8 mouse cellular contexts compared by ENCODE assay signal in genomic region chr16:4557949-4558348, GRCm38 (mm10). TPM values are rescaled to one million over a fixed set of nuclear protein-coding genes. Genes with fewer than 3 reads are reported as not detected.
A peak's percentile ranks its signal among the peaks of the same experiment; 100 is the strongest.
DNase-seq lines count a peak whose midpoint lies in the region; ATAC-seq lines count a peak whose summit lies in the region.

No protein-coding gene starts in this region.

- H3K4me3 ChIP-seq in intestine, embryonic 14.5 days (ENCODE audit: low read depth, low read length): peak overlapping the region; percentile 90

- peak overlapping the region; percentile 95 for H3K27ac ChIP-seq in intestine, embryonic 14.5 days (ENCODE audit: low read depth)

- peak overlapping the region; percentile 87 for H3K9ac ChIP-seq in intestine, embryonic 14.5 days (ENCODE audit: low read length)

- peaks cover 31% of the 10 kb centered on the region for H3K4me1 ChIP-seq in intestine, embryonic 14.5 days (replicated peaks; ENCODE audit: control insufficient read depth, insufficient read depth, low read length)

- ATAC-seq in intestine, embryonic 14.5 days (replicated peaks; ENCODE audit: low FRiP score, low TSS enrichment, low read depth): peak; percentile 54
- peak; percentile 56 for ATAC-seq in megakaryocyte, adult 5-6 weeks (ENCODE audit: poor library complexity, severe bottlenecking)

- no peaks in the 10 kb centered on the region for H3K27me3 ChIP-seq in intestine, embryonic 14.5 days (replicated peaks; ENCODE audit: control insufficient read depth, insufficient read depth, low read length)

- H3K9me3 ChIP-seq in intestine, embryonic 14.5 days (ENCODE audit: control insufficient read depth, low read length): no peaks in the 10 kb centered on the region

- peak; percentile 85 for DNase-seq in adrenal gland, adult 2 months
- DNase-seq in embryo, embryonic 11 days: peak; percentile 74
- peak; percentile 75 for DNase-seq in gastrocnemius, postnatal 25 days
- DNase-seq in intestine, embryonic 14.5 days (ENCODE audit: low spot score): peak; percentile 81
- peak; percentile 51 to 57 for DNase-seq in left cerebral cortex, adult 9 months (ENCODE audit: low spot score in 2 of 2)
- DNase-seq in right cerebral cortex, postnatal 10 days (ENCODE audit: low spot score in 2 of 2): peak; percentile 76 to 81
- DNase-seq in urinary bladder, postnatal 36 days (ENCODE audit: low spot score in 2 of 2): peak; percentile 65 to 77

- H3K4me2 ChIP-seq in intestine, embryonic 14.5 days (ENCODE audit: low read length): peak overlapping the region; percentile 94

- no peaks in the 10 kb centered on the region for H3K36me3 ChIP-seq in intestine, embryonic 14.5 days (ENCODE audit: control insufficient read depth, insufficient read depth, low read length)

- WGBS in intestine, embryonic 14.5 days: under 1% methylated on average over 19 of the region's 19 CpGs

RNA-seq across cellular contexts. Expression of gene Tfap4, which starts 1.7 kb away (rescaled TPM):
- total RNA-seq in adrenal gland, adult 2 months (2021): 1 to 10 TPM; 3.8 to 6.7 TPM
- 3.6 and 4.0 TPM in 2 replicates for polyA plus RNA-seq in adrenal gland, adult 2 months (2012; rRNA removed)
- 1 to 10 TPM; 2.3 to 3.2 TPM for total RNA-seq in gastrocnemius, postnatal 25 days (2021)
- 27.6 and 30.0 TPM in 2 replicates for polyA plus RNA-seq in intestine, embryonic 14.5 days (2014; fragmentation: Nextera tagmentation; extraction: Ambion mirVana)
- 10.1 and 11.1 TPM in 2 replicates for total RNA-seq in megakaryocyte, adult 5-6 weeks (2015)
- 12.6 and 12.8 TPM in 2 replicates for total RNA-seq in megakaryocyte, adult 5-6 weeks (2017)

RNA-seq across cellular contexts. Expression of gene Srl, which starts 16.3 kb away (rescaled TPM):
- total RNA-seq in adrenal gland, adult 2 months (2021): 10 to 100 TPM in 1 of 2 experiments, 1 to 10 TPM in 1; 6.8 to 13.2 TPM
- polyA plus RNA-seq in adrenal gland, adult 2 months (2012; rRNA removed): 0.35 and 0.57 TPM in 2 replicates
- total RNA-seq in gastrocnemius, postnatal 25 days (2021): 1,000 to 10,000 TPM; 1,248 to 1,686 TPM
- 13.1 and 15.3 TPM in 2 replicates for polyA plus RNA-seq in intestine, embryonic 14.5 days (2014; fragmentation: Nextera tagmentation; extraction: Ambion mirVana)
- total RNA-seq in megakaryocyte, adult 5-6 weeks (2015): 2.9 and 3.1 TPM in 2 replicates
- total RNA-seq in megakaryocyte, adult 5-6 weeks (2017): 1.8 and 10.9 TPM in 2 replicates

RNA-seq across cellular contexts. Expression of gene Glis2, which starts 36.6 kb away (rescaled TPM):
- 10 to 100 TPM; 17.3 to 27.4 TPM for total RNA-seq in adrenal gland, adult 2 months (2021)
- 28.9 and 29.3 TPM in 2 replicates for polyA plus RNA-seq in adrenal gland, adult 2 months (2012; rRNA removed)
- total RNA-seq in gastrocnemius, postnatal 25 days (2021): 1 to 10 TPM; 7.0 to 7.1 TPM
- polyA plus RNA-seq in intestine, embryonic 14.5 days (2014; fragmentation: Nextera tagmentation; extraction: Ambion mirVana): 29.0 and 31.0 TPM in 2 replicates
- 0.80 TPM in 2 replicates for total RNA-seq in megakaryocyte, adult 5-6 weeks (2015)
- 0.28 and 0.51 TPM in 2 replicates for total RNA-seq in megakaryocyte, adult 5-6 weeks (2017)

Comparison
In these comparisons a context has a peak if more than half of its experiments do, and no peak if none do; other contexts are left out.
1. Peak in every context shown above with its lines: DNase-seq, ATAC-seq, H3K4me3 ChIP-seq and H3K27ac ChIP-seq.
2. RNA of gene Srl, which starts 16.3 kb away (total RNA-seq): 1,248 to 1,686 TPM in gastrocnemius, postnatal 25 days; 6.8 to 13.2 TPM in adrenal gland, adult 2 months and 1.8 to 10.9 TPM in megakaryocyte, adult 5-6 weeks; every median in the first group is over 10 times any median in the second.
3. RNA of gene Glis2, which starts 36.6 kb away (total RNA-seq): 17.3 to 27.4 TPM in adrenal gland, adult 2 months and 7.0 to 7.1 TPM in gastrocnemius, postnatal 25 days; 0.28 to 0.80 TPM in megakaryocyte, adult 5-6 weeks; every median in the first group is over 4 times any median in the second.